Mouse (Mus musculus): ENCODE data around the gene Gm11939. TPM values are rescaled to one million over a fixed set of nuclear protein-coding genes. Genes with fewer than 3 reads are reported as not detected.

Gm11939 gene
- polyA plus RNA-seq, 1 experiment from 2014 or later: not detected

GRCm38 (mm10) chr11:99557976-99558745, 1.1 kb downstream of the Gm11939 start:
- no peak overlapping the region for H3K9ac ChIP-seq
- no peaks in the 10 kb centered on the region for H3K27me3 ChIP-seq
- no peaks in the 10 kb centered on the region for H3K4me1 ChIP-seq
- no peak overlapping the region for H3K27ac ChIP-seq
- no peak overlapping the region for H3K4me3 ChIP-seq
- H3K9me3 ChIP-seq (replicated peaks): no peaks in the 10 kb centered on the region
- 87% methylated on average over 3 of the region's 3 CpGs for WGBS
- no peak for ATAC-seq
- H3K36me3 ChIP-seq (ENCODE audit: poor library complexity, severe bottlenecking): no peaks in the 10 kb centered on the region
- no peak overlapping the region for H3K4me2 ChIP-seq

GRCm38 (mm10) chr11:99556753-99557152, 2.5 kb downstream of the Gm11939 start, which contains the start of gene Krtap3-2:
TSS of gene Krtap3-2 (minus strand) at chr11:99556853.
- no peak for ATAC-seq

GRCm38 (mm10) chr11:99556195-99556594, 3.1 kb downstream of the Gm11939 start:
- Histone ChIP-seq H3K4me1 (no peaks in the 10 kb centered on the region), H3K9me3 (replicated peaks) (no peaks in the 10 kb centered on the region), H3K27me3 (0 out of 2 replicates have a peak, but pooled peaks cover 7% of the 10 kb centered on the region), H3K9ac (no peak overlapping the region), H3K4me2 (no peak overlapping the region), H3K36me3 (ENCODE audit: poor library complexity, severe bottlenecking) (no peaks in the 10 kb centered on the region), H3K27ac (no peak overlapping the region), H3K4me3 (no peak overlapping the region)
- 89% methylated on average over 2 of the region's 2 CpGs for WGBS
- no peak for ATAC-seq

More at GRCm38 (mm10) chr11:99556753-99557152, 2.5 kb downstream of the Gm11939 start, which contains the start of gene Krtap3-2:
- WGBS: 93% methylated on average over 2 of the region's 2 CpGs
- Histone ChIP-seq H3K27ac (no peak within 1 kb of the TSS), H3K9ac (no peak within 1 kb of the TSS), H3K36me3 (ENCODE audit: poor library complexity, severe bottlenecking) (no peaks in the 10 kb centered on the region), H3K27me3 (0 out of 2 replicates have a peak, but pooled peaks cover 7% of the 10 kb centered on the region), H3K4me2 (no peak within 1 kb of the TSS), H3K4me3 (no peak within 1 kb of the TSS), H3K9me3 (replicated peaks) (no peaks in the 10 kb centered on the region), H3K4me1 (no peaks in the 10 kb centered on the region)

- peaks cover 4% of the 10 kb centered on the region; the same call in 1 of the 2 replicates for H3K4me1 ChIP-seq
These were observed 8.5 kb downstream of the Gm11939 start, which contains the start of gene Krtap3-3 for GRCm38 (mm10) chr11:99550765-99551164. TSS of gene Krtap3-3 (minus strand) at chr11:99550865.

GRCm38 (mm10) chr11:99547892-99548291, 11.4 kb downstream of the Gm11939 start:
- H3K27me3 ChIP-seq: 0 out of 2 replicates have a peak, but pooled peaks cover 7% of the 10 kb centered on the region
- peaks cover 4% of the 10 kb centered on the region; the same call in 1 of the 2 replicates for H3K4me1 ChIP-seq
- H3K4me2 ChIP-seq: no peak overlapping the region
- ATAC-seq: no peak
- H3K9ac ChIP-seq: no peak overlapping the region
- no peaks in the 10 kb centered on the region for H3K36me3 ChIP-seq (ENCODE audit: poor library complexity, severe bottlenecking)
- H3K27ac ChIP-seq: no peak overlapping the region
- no peaks in the 10 kb centered on the region for H3K9me3 ChIP-seq (replicated peaks)
- no peak overlapping the region for H3K4me3 ChIP-seq

More at GRCm38 (mm10) chr11:99550765-99551164, 8.5 kb downstream of the Gm11939 start, which contains the start of gene Krtap3-3:
- Histone ChIP-seq H3K9me3 (replicated peaks) (no peaks in the 10 kb centered on the region), H3K27ac (no peak within 1 kb of the TSS), H3K36me3 (ENCODE audit: poor library complexity, severe bottlenecking) (no peaks in the 10 kb centered on the region), H3K9ac (no peak within 1 kb of the TSS), H3K4me3 (no peak within 1 kb of the TSS), H3K27me3 (0 out of 2 replicates have a peak, but pooled peaks cover 7% of the 10 kb centered on the region), H3K4me2 (no peak within 1 kb of the TSS)
- no peak for ATAC-seq
- WGBS: 44% methylated on average over 4 of the region's 4 CpGs

GRCm38 (mm10) chr11:99539721-99540120, 19.5 kb downstream of the Gm11939 start:
- no peaks in the 10 kb centered on the region for H3K36me3 ChIP-seq (ENCODE audit: poor library complexity, severe bottlenecking)
- no peak overlapping the region for H3K4me2 ChIP-seq
- no peaks in the 10 kb centered on the region for H3K27me3 ChIP-seq
- no peak overlapping the region for H3K9ac ChIP-seq
- H3K9me3 ChIP-seq (replicated peaks): no peaks in the 10 kb centered on the region
- peaks cover 7% of the 10 kb centered on the region; the same call in 1 of the 2 replicates for H3K4me1 ChIP-seq
- WGBS: 53% methylated on average over 9 of the region's 9 CpGs
- H3K4me3 ChIP-seq: no peak overlapping the region
- ATAC-seq: no peak
- H3K27ac ChIP-seq: no peak overlapping the region; the same call in 1 of the 2 replicates

- Histone ChIP-seq H3K4me1 (no peaks in the 10 kb centered on the region), H3K4me3 (no peak within 1 kb of the TSS), H3K9me3 (replicated peaks) (no peaks in the 10 kb centered on the region), H3K27me3 (no peaks in the 10 kb centered on the region), H3K36me3 (ENCODE audit: poor library complexity, severe bottlenecking) (no peaks in the 10 kb centered on the region), H3K4me2 (no peak within 1 kb of the TSS), H3K27ac (no peak within 1 kb of the TSS), H3K9ac (no peak within 1 kb of the TSS)
- 91% methylated on average over 13 of the region's 13 CpGs for WGBS
- no peak for ATAC-seq
These were observed 37.9 kb downstream of the Gm11939 start, which contains the start of gene Krt39 for GRCm38 (mm10) chr11:99521288-99521860. TSS of gene Krt39 (minus strand) at chr11:99521338.

GRCm38 (mm10) chr11:99514098-99514497, 45.2 kb downstream of the Gm11939 start:
- WGBS: 90% methylated on average over 8 of the region's 8 CpGs
- Histone ChIP-seq H3K4me3 (no peak overlapping the region), H3K9ac (no peak overlapping the region), H3K27ac (no peak overlapping the region), H3K36me3 (ENCODE audit: poor library complexity, severe bottlenecking) (no peaks in the 10 kb centered on the region), H3K27me3 (no peaks in the 10 kb centered on the region), H3K4me1 (no peaks in the 10 kb centered on the region), H3K4me2 (no peak overlapping the region), H3K9me3 (replicated peaks) (no peaks in the 10 kb centered on the region)
- ATAC-seq: no peak

Other genes with a start within 250 kb of the Gm11939 start
- gene Krt25, start 236.5 kb downstream of the Gm11939 start, polyA plus RNA-seq (2015; fragmentation: Nextera tagmentation; extraction: Ambion mirVana): not detected in 2 replicates
- 0.09 TPM in 1 of 2 replicates, not detected in the other for gene Krt26, start 221.5 kb downstream of the Gm11939 start, polyA plus RNA-seq (2015; fragmentation: Nextera tagmentation; extraction: Ambion mirVana)
- gene Krt27, start 208.4 kb downstream of the Gm11939 start, polyA plus RNA-seq (2015; fragmentation: Nextera tagmentation; extraction: Ambion mirVana): not detected in 2 replicates
- gene Krt28, start 184.6 kb downstream of the Gm11939 start, polyA plus RNA-seq (2015; fragmentation: Nextera tagmentation; extraction: Ambion mirVana): 0.17 and 0.21 TPM in 2 replicates
- 31.4 and 39.8 TPM in 2 replicates for gene Krt10, start 170.1 kb downstream of the Gm11939 start, polyA plus RNA-seq (2015; fragmentation: Nextera tagmentation; extraction: Ambion mirVana)
- gene Krt12, start 137.2 kb downstream of the Gm11939 start, polyA plus RNA-seq (2015; fragmentation: Nextera tagmentation; extraction: Ambion mirVana): 0.15 TPM in 1 of 2 replicates, not detected in the other
- gene Krt20, start 121.3 kb downstream of the Gm11939 start, polyA plus RNA-seq (2015; fragmentation: Nextera tagmentation; extraction: Ambion mirVana): 0.11 TPM in 1 of 2 replicates, not detected in the other
- gene Krt23, start 66.3 kb downstream of the Gm11939 start, polyA plus RNA-seq (2015; fragmentation: Nextera tagmentation; extraction: Ambion mirVana): not detected in 2 replicates
- gene Krt39, start 38.1 kb downstream of the Gm11939 start, polyA plus RNA-seq (2015; fragmentation: Nextera tagmentation; extraction: Ambion mirVana): not detected in 2 replicates
- gene Krt40, start 16.3 kb downstream of the Gm11939 start, polyA plus RNA-seq (2015; fragmentation: Nextera tagmentation; extraction: Ambion mirVana): not detected in 2 replicates
- gene Krtap3-3, start 8.6 kb downstream of the Gm11939 start, polyA plus RNA-seq (2015; fragmentation: Nextera tagmentation; extraction: Ambion mirVana): not detected in 2 replicates
- not detected in 2 replicates for gene Krtap3-2, start 2.6 kb downstream of the Gm11939 start, polyA plus RNA-seq (2015; fragmentation: Nextera tagmentation; extraction: Ambion mirVana)
- not detected in 2 replicates for gene Krtap3-1, start 7.2 kb upstream of the Gm11939 start, polyA plus RNA-seq (2015; fragmentation: Nextera tagmentation; extraction: Ambion mirVana)
- not detected in 2 replicates for gene Krtap1-5, start 21.6 kb upstream of the Gm11939 start, polyA plus RNA-seq (2015; fragmentation: Nextera tagmentation; extraction: Ambion mirVana)
- gene Krtap1-4, start 24.2 kb upstream of the Gm11939 start, polyA plus RNA-seq (2015; fragmentation: Nextera tagmentation; extraction: Ambion mirVana): not detected in 2 replicates
- not detected in 2 replicates for gene Krtap1-3, start 31.9 kb upstream of the Gm11939 start, polyA plus RNA-seq (2015; fragmentation: Nextera tagmentation; extraction: Ambion mirVana)
- not detected in 2 replicates for gene Krtap9-3, start 38.6 kb upstream of the Gm11939 start, polyA plus RNA-seq (2015; fragmentation: Nextera tagmentation; extraction: Ambion mirVana)
- gene Gm11938, start 43.8 kb upstream of the Gm11939 start, polyA plus RNA-seq (2015; fragmentation: Nextera tagmentation; extraction: Ambion mirVana): not detected in 2 replicates
- gene Gm11937, start 50.7 kb upstream of the Gm11939 start, polyA plus RNA-seq (2015; fragmentation: Nextera tagmentation; extraction: Ambion mirVana): not detected in 2 replicates
- gene Krtap2-4, start 55.4 kb upstream of the Gm11939 start, polyA plus RNA-seq (2015; fragmentation: Nextera tagmentation; extraction: Ambion mirVana): not detected in 2 replicates
- gene Gm11562, start 61.0 kb upstream of the Gm11939 start, polyA plus RNA-seq (2015; fragmentation: Nextera tagmentation; extraction: Ambion mirVana): not detected in 2 replicates
- gene Krtap4-1, start 68.8 kb upstream of the Gm11939 start, polyA plus RNA-seq (2015; fragmentation: Nextera tagmentation; extraction: Ambion mirVana): not detected in 2 replicates
- gene Krtap4-2, start 75.6 kb upstream of the Gm11939 start, polyA plus RNA-seq (2015; fragmentation: Nextera tagmentation; extraction: Ambion mirVana): not detected in 2 replicates
- not detected in 2 replicates for gene Krtap4-7, start 84.6 kb upstream of the Gm11939 start, polyA plus RNA-seq (2015; fragmentation: Nextera tagmentation; extraction: Ambion mirVana)
- gene Gm11555, start 90.8 kb upstream of the Gm11939 start, polyA plus RNA-seq (2015; fragmentation: Nextera tagmentation; extraction: Ambion mirVana): not detected in 2 replicates
- gene Gm11563, start 99.5 kb upstream of the Gm11939 start, polyA plus RNA-seq (2015; fragmentation: Nextera tagmentation; extraction: Ambion mirVana): not detected in 2 replicates
- not detected in 2 replicates for gene Krtap4-6, start 106.5 kb upstream of the Gm11939 start, polyA plus RNA-seq (2015; fragmentation: Nextera tagmentation; extraction: Ambion mirVana)
- not detected in 2 replicates for gene Gm14190, start 131.3 kb upstream of the Gm11939 start, polyA plus RNA-seq (2015; fragmentation: Nextera tagmentation; extraction: Ambion mirVana)
- gene Gm14180, start 174.8 kb upstream of the Gm11939 start, polyA plus RNA-seq (2015; fragmentation: Nextera tagmentation; extraction: Ambion mirVana): not detected in 2 replicates
- not detected in 2 replicates for gene Gm11595, start 213.4 kb upstream of the Gm11939 start, polyA plus RNA-seq (2015; fragmentation: Nextera tagmentation; extraction: Ambion mirVana)
- not detected in 2 replicates for gene Krtap4-8, start 221.2 kb upstream of the Gm11939 start, polyA plus RNA-seq (2015; fragmentation: Nextera tagmentation; extraction: Ambion mirVana)
- not detected in 2 replicates for gene Krtap4-9, start 225.7 kb upstream of the Gm11939 start, polyA plus RNA-seq (2015; fragmentation: Nextera tagmentation; extraction: Ambion mirVana)
- not detected in 2 replicates for gene Gm11596, start 234.0 kb upstream of the Gm11939 start, polyA plus RNA-seq (2015; fragmentation: Nextera tagmentation; extraction: Ambion mirVana)
- not detected in 2 replicates for gene Gm11569, start 239.5 kb upstream of the Gm11939 start, polyA plus RNA-seq (2015; fragmentation: Nextera tagmentation; extraction: Ambion mirVana)
- not detected in 2 replicates for gene Gm11554, start 245.0 kb upstream of the Gm11939 start, polyA plus RNA-seq (2015; fragmentation: Nextera tagmentation; extraction: Ambion mirVana)